Mouse (Mus musculus): Measurements from ENCODE around the gene Acap3.

GRCm38 (mm10) chr4:155859318-155859717, 32.3 kb upstream of the Acap3 start:
- no peak for TF ChIP-seq CTCF (IDR thresholded peaks at IDR 0.05; ENCODE audit: control insufficient read depth, insufficient read depth, insufficient read length)
- no peak for TF ChIP-seq MYOG (IDR thresholded peaks at IDR 0.05; ENCODE audit: control insufficient read depth, extremely low read depth, insufficient read length)
- TF ChIP-seq MYOD1 (IDR thresholded peaks at IDR 0.05; ENCODE audit: control insufficient read depth, insufficient read length, low read depth), result no peak

Measured in C2C12 (cell line).